Mouse (Mus musculus): ENCODE results near the gene Astn2.

Astn2 gene

GRCm38 (mm10) chr4:65758174-65758874 is 646.1 kb downstream of the Astn2 start:
- no peak for TF ChIP-seq GATA4 (IDR thresholded peaks at IDR 0.05; ENCODE audit: insufficient replicate concordance, low read length)

DNA sequence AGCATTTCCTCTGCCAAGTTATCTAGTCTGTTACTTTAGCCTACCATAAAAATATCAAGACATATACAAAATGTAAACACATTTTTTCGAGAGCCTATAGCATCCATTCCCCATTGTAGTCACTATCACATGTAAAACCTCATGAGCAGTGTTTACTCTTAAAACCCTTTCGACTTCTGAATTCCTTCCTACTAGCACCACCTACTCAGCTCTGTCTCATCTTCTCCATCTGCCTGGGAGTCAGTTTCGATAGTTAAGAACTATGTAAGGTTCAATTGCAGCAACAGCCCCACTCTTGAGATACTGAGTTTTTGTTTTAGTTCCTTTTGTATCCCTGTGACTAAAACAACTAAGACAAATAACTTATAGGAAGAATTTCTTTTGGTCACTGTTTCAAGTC is 651.5 kb downstream of the Astn2 start:
- no peak for TF ChIP-seq GATA4 (IDR thresholded peaks at IDR 0.05; ENCODE audit: insufficient replicate concordance, low read length)

GRCm38 (mm10) chr4:65744788-65745187 is 659.6 kb downstream of the Astn2 start:
- TF ChIP-seq GATA4 (IDR thresholded peaks at IDR 0.05; ENCODE audit: insufficient replicate concordance, low read length): no peak

- TF ChIP-seq GATA4 (IDR thresholded peaks at IDR 0.05; ENCODE audit: insufficient replicate concordance, low read length): no peak
These were observed 660.3 kb downstream of the Astn2 start for GRCm38 (mm10) chr4:65744088-65744610.

DNA sequence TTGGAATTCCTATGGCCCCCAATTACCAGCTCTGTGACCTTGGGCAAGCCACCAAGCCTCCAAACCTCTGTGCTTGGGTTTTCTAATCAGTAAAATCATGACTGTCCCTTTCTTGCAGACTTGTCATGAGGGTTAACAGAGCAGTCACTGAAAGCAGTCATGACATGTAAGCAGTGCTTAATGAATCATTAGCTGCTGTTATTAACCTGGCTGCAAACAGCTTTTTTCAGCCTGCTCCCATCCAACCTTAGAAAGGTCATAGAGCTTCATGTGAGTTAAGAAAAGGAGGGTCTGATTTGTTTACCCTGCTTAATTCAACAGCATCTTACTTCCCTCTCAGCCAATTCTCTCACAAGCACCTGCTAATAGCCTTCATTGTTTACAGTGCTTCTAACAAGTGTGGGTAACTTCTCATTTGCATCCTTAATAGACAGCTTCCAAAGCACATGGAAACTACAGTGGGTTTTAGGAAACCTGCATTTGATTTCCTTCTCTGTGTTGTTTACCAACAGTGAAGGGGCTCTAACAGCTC is 661.2 kb downstream of the Astn2 start:
- no peak for TF ChIP-seq GATA4 (IDR thresholded peaks at IDR 0.05; ENCODE audit: insufficient replicate concordance, low read length)

DNA sequence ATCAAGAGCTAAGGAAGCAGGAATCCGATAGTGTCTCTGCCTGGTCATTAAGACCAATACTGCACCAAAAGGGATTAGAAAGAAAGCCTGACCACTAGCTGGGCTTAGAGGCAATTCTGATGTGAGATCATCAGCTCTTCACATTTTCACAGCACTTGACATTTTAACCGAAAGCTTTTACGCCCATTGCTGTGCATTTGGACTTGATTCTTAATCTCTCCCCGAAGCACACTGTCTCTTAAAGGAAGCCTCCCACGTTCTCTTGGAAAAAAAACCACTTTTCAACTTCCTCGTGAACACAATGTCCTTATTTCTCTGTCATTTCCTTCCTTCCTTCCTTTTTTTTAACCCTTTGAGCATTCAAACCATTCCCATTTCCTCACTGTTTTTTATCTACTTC is 680.0 kb downstream of the Astn2 start:
- TF ChIP-seq GATA4 (IDR thresholded peaks at IDR 0.05; ENCODE audit: insufficient replicate concordance, low read length): no peak

DNA sequence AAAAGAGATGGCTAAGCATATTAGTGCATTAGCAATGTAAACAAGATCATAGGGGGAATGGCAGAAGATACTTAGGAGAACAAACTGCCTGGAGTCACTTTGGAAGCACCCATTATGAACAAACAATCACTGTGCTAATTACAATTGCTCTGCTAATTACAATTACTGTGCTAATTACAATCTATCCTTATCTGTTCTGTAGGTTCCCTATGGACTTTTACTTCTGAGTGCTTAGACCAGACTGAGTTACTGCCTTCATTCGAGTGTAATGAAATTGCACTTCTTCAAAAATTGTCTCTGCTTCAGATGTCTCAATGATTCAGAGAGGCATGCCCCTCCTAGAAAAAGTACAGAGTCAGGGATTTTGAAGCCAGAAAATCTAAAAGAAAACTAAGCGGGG is 684.8 kb downstream of the Astn2 start:
- TF ChIP-seq GATA4 (IDR thresholded peaks at IDR 0.05; ENCODE audit: insufficient replicate concordance, low read length): no peak

GRCm38 (mm10) chr4:65717899-65718298 is 686.5 kb downstream of the Astn2 start:
- TF ChIP-seq GATA4 (IDR thresholded peaks at IDR 0.05; ENCODE audit: insufficient replicate concordance, low read length): no peak

- no peak for TF ChIP-seq GATA4 (IDR thresholded peaks at IDR 0.05; ENCODE audit: insufficient replicate concordance, low read length)
These were observed 688.3 kb downstream of the Astn2 start for GRCm38 (mm10) chr4:65716086-65716485.

DNA sequence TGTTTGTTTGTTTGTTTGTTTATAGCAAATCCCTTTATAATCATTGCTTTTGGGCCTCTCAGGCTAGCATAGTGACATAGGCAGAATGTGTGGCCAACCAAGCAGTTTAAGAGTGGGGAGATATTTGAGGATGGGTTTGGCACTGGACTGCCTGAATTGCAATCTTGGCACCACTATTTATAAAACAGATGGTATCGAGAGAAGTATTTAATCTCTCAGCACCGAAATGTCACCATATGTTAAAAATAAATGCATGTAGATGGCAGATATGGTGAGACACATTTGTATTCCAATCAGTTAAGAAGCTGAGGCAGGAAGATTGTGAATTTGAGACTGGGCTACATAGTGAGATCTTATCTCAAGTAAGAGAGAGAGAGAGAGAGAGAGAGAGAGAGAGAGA is 692.7 kb downstream of the Astn2 start:
- no peak for TF ChIP-seq GATA4 (IDR thresholded peaks at IDR 0.05; ENCODE audit: insufficient replicate concordance, low read length)

- TF ChIP-seq GATA4 (IDR thresholded peaks at IDR 0.05; ENCODE audit: insufficient replicate concordance, low read length): no peak
These were observed 693.8 kb downstream of the Astn2 start for GRCm38 (mm10) chr4:65710623-65711022.

- TF ChIP-seq GATA4 (IDR thresholded peaks at IDR 0.05; ENCODE audit: insufficient replicate concordance, low read length): no peak
These were observed 702.6 kb downstream of the Astn2 start for GRCm38 (mm10) chr4:65701848-65702247.

DNA sequence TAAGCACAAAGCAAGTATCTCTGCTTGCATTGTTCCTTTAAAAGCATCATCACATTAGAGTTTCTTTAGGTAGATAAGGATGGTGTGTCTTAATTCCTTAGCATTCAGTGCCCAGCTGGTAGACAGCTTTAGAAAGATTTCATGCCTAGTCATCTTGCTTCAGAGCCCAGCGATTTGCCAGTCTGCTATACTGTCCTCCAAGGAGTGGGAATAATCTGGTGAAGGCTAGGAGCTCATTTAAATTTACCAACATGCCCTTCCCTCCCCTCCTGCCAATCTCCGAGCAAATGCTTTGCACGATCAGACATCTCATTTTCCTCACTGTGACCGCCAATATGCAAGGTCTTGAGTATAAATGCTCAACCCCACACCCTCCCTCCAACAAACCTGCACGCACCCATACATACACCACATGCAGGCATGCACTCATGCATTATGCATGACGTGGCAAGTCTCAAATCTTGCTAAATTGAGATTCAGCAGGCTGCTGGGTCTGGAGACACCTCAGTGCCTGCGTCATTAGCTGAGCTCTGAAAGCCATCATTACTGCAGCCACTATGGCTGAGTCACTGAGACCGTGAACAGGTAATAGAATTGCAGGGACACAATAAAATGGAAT is 704.6 kb downstream of the Astn2 start:
- no peak for TF ChIP-seq GATA4 (IDR thresholded peaks at IDR 0.05; ENCODE audit: insufficient replicate concordance, low read length)

GRCm38 (mm10) chr4:65695241-65695640 is 709.2 kb downstream of the Astn2 start:
- no peak for TF ChIP-seq GATA4 (IDR thresholded peaks at IDR 0.05; ENCODE audit: insufficient replicate concordance, low read length)

DNA sequence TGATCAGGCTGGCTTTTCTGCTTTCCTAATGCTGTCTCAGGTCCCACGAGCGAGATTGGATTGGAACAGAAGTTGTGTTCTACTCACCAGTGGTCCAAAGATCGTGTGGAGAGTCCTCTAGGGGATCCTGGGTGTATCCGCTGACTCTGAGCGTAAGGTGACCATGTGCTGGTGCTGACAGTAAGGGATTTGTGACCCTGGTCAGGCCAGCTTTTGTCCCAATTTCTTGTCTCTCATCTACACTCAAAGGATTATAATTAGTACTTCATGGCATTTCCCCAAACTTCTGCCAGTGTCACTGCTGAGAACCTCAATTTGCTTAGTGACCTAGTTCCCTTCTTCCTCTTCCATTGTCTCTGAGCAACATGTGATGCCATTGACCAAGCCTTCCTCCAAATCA is 710.4 kb downstream of the Astn2 start:
- TF ChIP-seq GATA4 (IDR thresholded peaks at IDR 0.05; ENCODE audit: insufficient replicate concordance, low read length): no peak

- TF ChIP-seq GATA4 (IDR thresholded peaks at IDR 0.05; ENCODE audit: insufficient replicate concordance, low read length): no peak
These were observed 717.2 kb downstream of the Astn2 start for GRCm38 (mm10) chr4:65687006-65687723.
